Mouse (Mus musculus): Measurements from ENCODE around the gene Agap2. TPM values are rescaled to one million over a fixed set of nuclear protein-coding genes. Genes with fewer than 3 reads are reported as not detected.
A peak's percentile ranks its signal among the peaks of the same experiment; 100 is the strongest.

The Agap2 gene
- polyA plus RNA-seq, 1 experiment, result 0.85 TPM

DNA sequence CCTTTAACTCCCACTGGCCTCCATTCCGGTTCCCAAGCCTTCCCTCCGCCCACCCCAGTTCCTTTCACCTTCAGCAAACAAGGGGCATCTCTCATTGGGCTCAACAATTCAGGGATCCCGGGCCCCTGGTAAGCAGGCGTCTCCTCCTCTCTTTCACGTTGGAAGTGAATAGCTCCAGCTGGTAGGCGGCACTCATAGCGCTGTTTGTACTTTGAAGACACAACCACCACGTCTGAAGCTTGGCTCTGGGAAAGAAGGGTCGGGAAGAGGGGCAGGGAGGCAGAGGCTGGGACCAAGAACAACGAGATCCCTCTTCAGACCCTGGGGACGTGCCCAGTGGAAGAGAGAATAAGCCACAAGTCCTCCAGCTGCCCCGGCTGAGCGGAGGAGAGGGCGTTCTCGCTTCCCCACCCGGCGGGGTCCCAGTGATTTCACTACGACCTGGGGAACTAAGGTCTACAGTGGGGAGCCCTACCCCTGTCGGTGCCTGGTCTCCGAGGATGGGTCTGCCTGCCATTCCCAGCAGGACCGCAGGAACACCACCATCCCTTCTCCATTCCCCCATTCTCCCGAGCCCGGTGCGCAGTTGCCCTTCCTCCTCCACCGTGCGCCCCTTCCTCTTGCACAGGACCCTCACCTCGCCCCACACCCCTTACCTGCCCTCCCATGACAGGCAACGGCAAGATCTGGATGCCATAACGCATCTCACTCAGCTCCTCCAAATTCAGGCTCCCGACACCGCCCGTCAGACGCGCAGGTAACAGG lies 45.4 kb downstream of the Agap2 start:
- peak overlapping the region; percentile 40 for H3K9ac ChIP-seq (ENCODE audit: low read depth, poor library complexity, severe bottlenecking)
- no peaks in the 10 kb centered on the region for H3K4me1 ChIP-seq (ENCODE audit: control insufficient read depth, insufficient read depth, low read length)
- TF ChIP-seq EP300 (IDR thresholded peaks at IDR 0.05; ENCODE audit: insufficient read depth, low read depth, low read length) (no peak), POLR2A (IDR thresholded peaks at IDR 0.05; ENCODE audit: insufficient read depth, low read length) (no peak), CTCF (IDR thresholded peaks at IDR 0.05; ENCODE audit: low read depth, low read length) (no peak)
- H3K27ac ChIP-seq (ENCODE audit: insufficient read depth, low read length), result no peak overlapping the region
- H3K27me3 ChIP-seq (ENCODE audit: control insufficient read depth, insufficient read depth, low read length, poor library complexity, severe bottlenecking), result no peaks in the 10 kb centered on the region
- no peaks in the 10 kb centered on the region for H3K9me3 ChIP-seq (replicated peaks; ENCODE audit: control insufficient read depth, insufficient read depth, low read length, poor library complexity, severe bottlenecking)
- peaks cover 4% of the 10 kb centered on the region for H3K36me3 ChIP-seq (ENCODE audit: control insufficient read depth, insufficient read depth, low read length, poor library complexity, severe bottlenecking)
- peak overlapping the region; percentile 95 for H3K4me3 ChIP-seq (ENCODE audit: low read depth, low read length)

DNA sequence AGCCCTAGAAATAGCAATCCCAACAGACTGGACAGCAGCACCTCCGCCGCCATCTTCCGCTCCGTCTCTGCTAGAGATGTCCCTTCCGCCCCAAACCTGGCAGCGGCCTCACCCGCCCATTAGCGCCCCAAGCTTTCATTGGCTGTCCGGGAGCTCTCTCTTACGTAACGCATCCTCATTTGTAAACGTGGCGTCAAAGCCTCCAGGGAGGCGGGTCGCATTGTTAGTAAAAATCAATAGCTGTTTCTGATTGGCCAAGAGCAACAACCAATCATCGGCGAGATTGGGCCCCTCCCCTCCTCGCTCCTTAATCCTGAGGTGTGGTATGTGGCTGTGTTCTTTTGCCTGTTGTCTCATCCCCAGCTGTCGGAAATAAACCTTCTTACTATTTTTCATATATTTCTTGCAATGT lies 46.0 kb downstream of the Agap2 start, which contains the start of gene Os9:
Gene Os9 (minus strand): TSS at position 66 of the 412 bp plus-strand sequence.
- H3K36me3 ChIP-seq (ENCODE audit: control insufficient read depth, insufficient read depth, low read length, poor library complexity, severe bottlenecking), result peaks cover 4% of the 10 kb centered on the region
- peak within 1 kb of the TSS; percentile 40 for H3K9ac ChIP-seq (ENCODE audit: low read depth, poor library complexity, severe bottlenecking)
- H3K4me1 ChIP-seq (ENCODE audit: control insufficient read depth, insufficient read depth, low read length), result no peaks in the 10 kb centered on the region
- H3K27ac ChIP-seq (ENCODE audit: insufficient read depth, low read length), result no peak within 1 kb of the TSS
- no peaks in the 10 kb centered on the region for H3K27me3 ChIP-seq (ENCODE audit: control insufficient read depth, insufficient read depth, low read length, poor library complexity, severe bottlenecking)
- peak within 1 kb of the TSS; percentile 95 for H3K4me3 ChIP-seq (ENCODE audit: low read depth, low read length)
- no peaks in the 10 kb centered on the region for H3K9me3 ChIP-seq (replicated peaks; ENCODE audit: control insufficient read depth, insufficient read depth, low read length, poor library complexity, severe bottlenecking)
- TF ChIP-seq EP300 (IDR thresholded peaks at IDR 0.05; ENCODE audit: insufficient read depth, low read depth, low read length) (no peak), CTCF (IDR thresholded peaks at IDR 0.05; ENCODE audit: low read depth, low read length) (no peak), POLR2A (IDR thresholded peaks at IDR 0.05; ENCODE audit: insufficient read depth, low read length) (no peak)

- Histone ChIP-seq H3K4me1 (ENCODE audit: control insufficient read depth, insufficient read depth, low read length) (no peaks in the 10 kb centered on the region), H3K9ac (ENCODE audit: low read depth, poor library complexity, severe bottlenecking) (no peak overlapping the region), H3K27me3 (ENCODE audit: control insufficient read depth, insufficient read depth, low read length, poor library complexity, severe bottlenecking) (no peaks in the 10 kb centered on the region), H3K36me3 (ENCODE audit: control insufficient read depth, insufficient read depth, low read length, poor library complexity, severe bottlenecking) (peaks cover 4% of the 10 kb centered on the region), H3K27ac (ENCODE audit: insufficient read depth, low read length) (no peak overlapping the region), H3K9me3 (replicated peaks; ENCODE audit: control insufficient read depth, insufficient read depth, low read length, poor library complexity, severe bottlenecking) (no peaks in the 10 kb centered on the region), H3K4me3 (ENCODE audit: low read depth, low read length) (no peak overlapping the region)
- TF ChIP-seq POLR2A (IDR thresholded peaks at IDR 0.05; ENCODE audit: insufficient read depth, low read length), result no peak
- no peak for TF ChIP-seq CTCF (IDR thresholded peaks at IDR 0.05; ENCODE audit: low read depth, low read length)
- no peak for TF ChIP-seq EP300 (IDR thresholded peaks at IDR 0.05; ENCODE audit: insufficient read depth, low read depth, low read length)
These were observed 46.9 kb downstream of the Agap2 start for GRCm38 (mm10) chr10:127122018-127122417.

GRCm38 (mm10) chr10:127122784-127123435 lies 47.8 kb downstream of the Agap2 start:
- Histone ChIP-seq H3K4me1 (ENCODE audit: control insufficient read depth, insufficient read depth, low read length) (no peaks in the 10 kb centered on the region), H3K27me3 (ENCODE audit: control insufficient read depth, insufficient read depth, low read length, poor library complexity, severe bottlenecking) (no peaks in the 10 kb centered on the region), H3K9ac (ENCODE audit: low read depth, poor library complexity, severe bottlenecking) (peak overlapping the region; percentile 10), H3K36me3 (ENCODE audit: control insufficient read depth, insufficient read depth, low read length, poor library complexity, severe bottlenecking) (peaks cover 4% of the 10 kb centered on the region; the same call in 1 of the 2 replicates), H3K4me3 (ENCODE audit: low read depth, low read length) (peak overlapping the region; percentile 65), H3K9me3 (replicated peaks; ENCODE audit: control insufficient read depth, insufficient read depth, low read length, poor library complexity, severe bottlenecking) (no peaks in the 10 kb centered on the region), H3K27ac (ENCODE audit: insufficient read depth, low read length) (peak overlapping the region; percentile 65)
- TF ChIP-seq EP300 (IDR thresholded peaks at IDR 0.05; ENCODE audit: insufficient read depth, low read depth, low read length), result no peak
- peak; percentile 86 for TF ChIP-seq POLR2A (IDR thresholded peaks at IDR 0.05; ENCODE audit: insufficient read depth, low read length)

GRCm38 (mm10) chr10:127123436-127123805 lies 48.3 kb downstream of the Agap2 start:
- H3K4me1 ChIP-seq (ENCODE audit: control insufficient read depth, insufficient read depth, low read length), result no peaks in the 10 kb centered on the region
- peak overlapping the region; percentile 65 for H3K4me3 ChIP-seq (ENCODE audit: low read depth, low read length)
- TF ChIP-seq CTCF (IDR thresholded peaks at IDR 0.05; ENCODE audit: low read depth, low read length) (peak; percentile 47), POLR2A (IDR thresholded peaks at IDR 0.05; ENCODE audit: insufficient read depth, low read length) (no peak), EP300 (IDR thresholded peaks at IDR 0.05; ENCODE audit: insufficient read depth, low read depth, low read length) (no peak)
- H3K9ac ChIP-seq (ENCODE audit: low read depth, poor library complexity, severe bottlenecking), result peak overlapping the region; percentile 10
- H3K27me3 ChIP-seq (ENCODE audit: control insufficient read depth, insufficient read depth, low read length, poor library complexity, severe bottlenecking), result no peaks in the 10 kb centered on the region
- H3K9me3 ChIP-seq (replicated peaks; ENCODE audit: control insufficient read depth, insufficient read depth, low read length, poor library complexity, severe bottlenecking), result no peaks in the 10 kb centered on the region
- 0 out of 2 replicates have a peak overlapping the region, but pooled peaks have one; percentile 26 for H3K27ac ChIP-seq (ENCODE audit: insufficient read depth, low read length)
- H3K36me3 ChIP-seq (ENCODE audit: control insufficient read depth, insufficient read depth, low read length, poor library complexity, severe bottlenecking), result peaks cover 4% of the 10 kb centered on the region; the same call in 1 of the 2 replicates

Data from ES-Bruce4 (cell line).